Mouse (Mus musculus): Measurements from ENCODE around the gene Slc51a. TPM values are rescaled to one million over a fixed set of nuclear protein-coding genes. Genes with fewer than 3 reads are reported as not detected.

Gene Slc51a
- polyA plus RNA-seq, 1 experiment from 2014 or later, result 0.34 TPM

DNA sequence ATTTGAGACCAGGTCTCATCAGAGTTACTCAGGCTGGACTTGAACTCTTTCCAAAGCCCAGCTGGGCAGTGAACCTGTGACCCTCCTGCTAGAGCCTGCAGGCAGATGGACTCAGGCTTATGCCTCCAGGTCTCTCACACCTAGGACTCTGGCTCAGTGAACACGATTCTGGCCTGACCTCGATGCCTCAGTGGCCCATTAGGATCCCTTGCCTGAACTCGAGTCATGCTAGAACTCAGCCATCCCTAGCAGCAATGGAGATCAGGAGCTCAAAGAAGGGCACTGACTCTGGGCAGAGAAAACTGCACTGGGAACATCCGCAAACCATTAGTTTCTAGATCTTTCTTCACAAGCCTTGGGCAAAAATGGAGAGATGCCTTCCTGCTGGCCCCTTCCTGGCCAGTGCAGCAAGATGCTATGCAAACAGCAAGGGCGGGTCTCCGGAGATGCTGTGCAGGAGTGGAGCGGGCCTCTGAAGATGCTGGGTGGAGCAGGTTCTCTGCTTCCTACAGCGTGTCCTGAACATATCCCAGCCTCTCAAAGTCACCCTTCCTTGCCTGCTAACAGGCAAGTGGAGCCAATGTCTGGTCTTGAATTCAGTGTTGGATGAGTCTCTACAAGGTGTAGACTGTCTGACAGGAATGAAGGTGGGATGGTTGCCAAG, 24.3 kb upstream of the Slc51a start:
- Histone ChIP-seq H3K4me1 (ENCODE audit: control insufficient read depth, insufficient read depth, low read length) (no peaks in the 10 kb centered on the region), H3K27ac (replicated peaks; ENCODE audit: low read depth, low read length) (no peak overlapping the region), H3K4me3 (ENCODE audit: low read depth, low read length) (no peak overlapping the region), H3K4me2 (ENCODE audit: low read depth, low read length) (no peak overlapping the region), H3K9ac (replicated peaks; ENCODE audit: low read length) (no peak overlapping the region), H3K27me3 (ENCODE audit: control insufficient read depth, insufficient read depth, low read length) (no peaks in the 10 kb centered on the region), H3K9me3 (replicated peaks; ENCODE audit: control insufficient read depth, low read length) (no peaks in the 10 kb centered on the region), H3K36me3 (replicated peaks; ENCODE audit: control insufficient read depth, insufficient read depth, low read depth, low read length) (no peaks in the 10 kb centered on the region)
- DNase-seq (ENCODE audit: low spot score) (no peak), ATAC-seq (replicated peaks; ENCODE audit: insufficient number of reproducible peaks, low FRiP score, low TSS enrichment, low read depth) (no peak)
- WGBS, result 91% methylated on average over 8 of the region's 8 CpGs

DNA sequence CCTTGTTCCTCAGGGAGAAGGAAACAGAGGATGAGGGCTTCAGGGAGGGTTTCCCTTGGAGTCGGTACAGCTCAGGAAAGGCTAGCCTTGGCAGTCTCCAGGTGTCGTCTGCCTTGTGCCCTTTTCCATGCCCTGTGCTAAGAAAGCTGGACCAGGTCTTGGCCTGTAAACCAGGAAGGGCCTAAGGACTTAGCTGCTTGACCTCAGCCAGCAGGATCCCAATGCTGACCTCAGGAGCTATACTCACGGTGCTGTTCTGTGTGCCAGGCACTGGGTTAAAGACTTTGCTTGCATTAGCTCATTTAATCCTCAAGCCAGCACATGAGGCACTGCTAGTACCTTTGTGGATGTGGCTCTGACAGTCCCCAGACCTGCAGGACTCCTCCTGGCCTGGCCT, 23.7 kb upstream of the Slc51a start:
- no peak overlapping the region for H3K9ac ChIP-seq (replicated peaks; ENCODE audit: low read length)
- WGBS, result 68% methylated on average over 3 of the region's 3 CpGs
- H3K36me3 ChIP-seq (replicated peaks; ENCODE audit: control insufficient read depth, insufficient read depth, low read depth, low read length), result no peaks in the 10 kb centered on the region
- ATAC-seq (replicated peaks; ENCODE audit: insufficient number of reproducible peaks, low FRiP score, low TSS enrichment, low read depth) (no peak), DNase-seq (ENCODE audit: low spot score) (no peak)
- H3K27ac ChIP-seq (replicated peaks; ENCODE audit: low read depth, low read length), result no peak overlapping the region
- H3K4me3 ChIP-seq (ENCODE audit: low read depth, low read length), result no peak overlapping the region
- H3K4me1 ChIP-seq (ENCODE audit: control insufficient read depth, insufficient read depth, low read length), result no peaks in the 10 kb centered on the region
- H3K9me3 ChIP-seq (replicated peaks; ENCODE audit: control insufficient read depth, low read length), result no peaks in the 10 kb centered on the region
- no peaks in the 10 kb centered on the region for H3K27me3 ChIP-seq (ENCODE audit: control insufficient read depth, insufficient read depth, low read length)
- no peak overlapping the region for H3K4me2 ChIP-seq (ENCODE audit: low read depth, low read length)

- no peak for DNase-seq (ENCODE audit: low spot score)
- H3K4me3 ChIP-seq (ENCODE audit: low read depth, low read length), result no peak overlapping the region
- H3K9me3 ChIP-seq (replicated peaks; ENCODE audit: control insufficient read depth, low read length), result no peaks in the 10 kb centered on the region
- no peaks in the 10 kb centered on the region for H3K4me1 ChIP-seq (ENCODE audit: control insufficient read depth, insufficient read depth, low read length)
- no peak for ATAC-seq (replicated peaks; ENCODE audit: insufficient number of reproducible peaks, low FRiP score, low TSS enrichment, low read depth)
- H3K27ac ChIP-seq (replicated peaks; ENCODE audit: low read depth, low read length), result no peak overlapping the region
- 68% methylated on average over 18 of the region's 18 CpGs for WGBS
- H3K36me3 ChIP-seq (replicated peaks; ENCODE audit: control insufficient read depth, insufficient read depth, low read depth, low read length), result no peaks in the 10 kb centered on the region
- H3K27me3 ChIP-seq (ENCODE audit: control insufficient read depth, insufficient read depth, low read length), result no peaks in the 10 kb centered on the region
- no peak overlapping the region for H3K4me2 ChIP-seq (ENCODE audit: low read depth, low read length)
- no peak overlapping the region for H3K9ac ChIP-seq (replicated peaks; ENCODE audit: low read length)
These were observed 23.0 kb upstream of the Slc51a start for GRCm38 (mm10) chr16:32510399-32511337.

GRCm38 (mm10) chr16:32509066-32509942, 21.6 kb upstream of the Slc51a start:
- WGBS, result 74% methylated on average over 9 of the region's 9 CpGs
- Histone ChIP-seq H3K4me3 (ENCODE audit: low read depth, low read length) (no peak overlapping the region), H3K9me3 (replicated peaks; ENCODE audit: control insufficient read depth, low read length) (no peaks in the 10 kb centered on the region), H3K27me3 (ENCODE audit: control insufficient read depth, insufficient read depth, low read length) (no peaks in the 10 kb centered on the region), H3K27ac (replicated peaks; ENCODE audit: low read depth, low read length) (no peak overlapping the region), H3K36me3 (replicated peaks; ENCODE audit: control insufficient read depth, insufficient read depth, low read depth, low read length) (no peaks in the 10 kb centered on the region), H3K9ac (replicated peaks; ENCODE audit: low read length) (no peak overlapping the region), H3K4me2 (ENCODE audit: low read depth, low read length) (no peak overlapping the region), H3K4me1 (ENCODE audit: control insufficient read depth, insufficient read depth, low read length) (no peaks in the 10 kb centered on the region)
- DNase-seq (ENCODE audit: low spot score) (no peak), ATAC-seq (replicated peaks; ENCODE audit: insufficient number of reproducible peaks, low FRiP score, low TSS enrichment, low read depth) (0 out of 2 replicates have a peak, but pooled peaks have one; percentile 26)

GRCm38 (mm10) chr16:32508506-32509065, 20.9 kb upstream of the Slc51a start:
- Histone ChIP-seq H3K9me3 (replicated peaks; ENCODE audit: control insufficient read depth, low read length) (no peaks in the 10 kb centered on the region), H3K9ac (replicated peaks; ENCODE audit: low read length) (no peak overlapping the region), H3K27ac (replicated peaks; ENCODE audit: low read depth, low read length) (no peak overlapping the region), H3K36me3 (replicated peaks; ENCODE audit: control insufficient read depth, insufficient read depth, low read depth, low read length) (no peaks in the 10 kb centered on the region), H3K4me2 (ENCODE audit: low read depth, low read length) (no peak overlapping the region), H3K4me1 (ENCODE audit: control insufficient read depth, insufficient read depth, low read length) (no peaks in the 10 kb centered on the region), H3K27me3 (ENCODE audit: control insufficient read depth, insufficient read depth, low read length) (no peaks in the 10 kb centered on the region), H3K4me3 (ENCODE audit: low read depth, low read length) (no peak overlapping the region)
- DNase-seq (ENCODE audit: low spot score), result no peak
- no peak for ATAC-seq (replicated peaks; ENCODE audit: insufficient number of reproducible peaks, low FRiP score, low TSS enrichment, low read depth)
- WGBS, result 50% methylated on average over 3 of the region's 3 CpGs

DNA sequence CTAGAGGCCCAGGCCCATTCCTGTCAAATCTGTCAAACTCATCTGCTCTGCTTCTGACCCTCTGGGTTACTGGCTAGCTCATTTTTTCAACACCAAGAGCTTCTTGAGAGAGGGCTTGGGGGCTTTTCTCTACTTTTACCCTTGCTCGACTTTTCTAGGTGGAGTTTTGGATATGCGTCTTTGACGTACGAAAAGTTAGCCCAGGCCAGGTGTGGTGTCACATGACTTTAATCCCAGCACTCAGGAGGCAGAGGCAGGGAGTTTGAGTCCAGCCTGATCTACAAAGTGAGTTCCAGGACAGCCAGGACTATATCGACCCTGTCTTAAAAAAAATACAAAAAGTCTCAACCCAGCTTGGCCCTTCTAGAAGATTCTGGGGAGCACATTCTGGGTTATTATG, 20.4 kb upstream of the Slc51a start:
- ATAC-seq (replicated peaks; ENCODE audit: insufficient number of reproducible peaks, low FRiP score, low TSS enrichment, low read depth), result no peak
- Histone ChIP-seq H3K27ac (replicated peaks; ENCODE audit: low read depth, low read length) (no peak overlapping the region), H3K27me3 (ENCODE audit: control insufficient read depth, insufficient read depth, low read length) (no peaks in the 10 kb centered on the region), H3K4me1 (ENCODE audit: control insufficient read depth, insufficient read depth, low read length) (no peaks in the 10 kb centered on the region), H3K4me2 (ENCODE audit: low read depth, low read length) (no peak overlapping the region), H3K4me3 (ENCODE audit: low read depth, low read length) (no peak overlapping the region), H3K36me3 (replicated peaks; ENCODE audit: control insufficient read depth, insufficient read depth, low read depth, low read length) (no peaks in the 10 kb centered on the region), H3K9me3 (replicated peaks; ENCODE audit: control insufficient read depth, low read length) (no peaks in the 10 kb centered on the region), H3K9ac (replicated peaks; ENCODE audit: low read length) (no peak overlapping the region)
- DNase-seq (ENCODE audit: low spot score), result no peak
- WGBS, result 89% methylated on average over 5 of the region's 5 CpGs

DNA sequence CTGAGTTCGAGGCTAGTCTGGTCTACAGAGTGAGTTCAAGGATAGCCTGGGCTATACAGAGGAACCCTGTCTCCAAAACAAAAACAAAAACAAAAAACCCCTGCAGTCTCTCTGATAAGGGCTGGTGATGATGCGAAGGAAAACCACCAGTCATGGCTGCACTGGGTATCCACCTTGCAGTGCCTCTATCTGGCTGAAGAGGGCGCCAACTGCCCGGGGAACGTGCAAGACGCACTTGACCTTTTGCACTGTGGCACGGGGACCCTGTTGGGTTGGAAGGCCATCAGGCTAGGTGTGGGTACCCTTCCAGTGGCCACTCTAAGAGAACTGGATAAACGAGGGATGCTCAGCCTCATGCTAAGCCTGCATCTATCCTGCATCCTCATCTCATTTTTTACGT, 19.7 kb upstream of the Slc51a start:
- Histone ChIP-seq H3K9me3 (replicated peaks; ENCODE audit: control insufficient read depth, low read length) (no peaks in the 10 kb centered on the region), H3K4me1 (ENCODE audit: control insufficient read depth, insufficient read depth, low read length) (no peaks in the 10 kb centered on the region), H3K9ac (replicated peaks; ENCODE audit: low read length) (no peak overlapping the region), H3K36me3 (replicated peaks; ENCODE audit: control insufficient read depth, insufficient read depth, low read depth, low read length) (no peaks in the 10 kb centered on the region), H3K4me2 (ENCODE audit: low read depth, low read length) (no peak overlapping the region), H3K27me3 (ENCODE audit: control insufficient read depth, insufficient read depth, low read length) (no peaks in the 10 kb centered on the region), H3K27ac (replicated peaks; ENCODE audit: low read depth, low read length) (no peak overlapping the region), H3K4me3 (ENCODE audit: low read depth, low read length) (no peak overlapping the region)
- WGBS, result 18% methylated on average over 9 of the region's 9 CpGs
- DNase-seq (ENCODE audit: low spot score), result peak; percentile 51
- ATAC-seq (replicated peaks; ENCODE audit: insufficient number of reproducible peaks, low FRiP score, low TSS enrichment, low read depth), result no peak

Data from embryonic facial prominence, embryonic 11.5 days (tissue).